Mouse (Mus musculus) intestine, postnatal 0 days (tissue): ENCODE data around the gene Msh4. TPM values are rescaled to one million over a fixed set of nuclear protein-coding genes. Genes with fewer than 3 reads are reported as not detected.
"Not testable (repeated sequence)": the region's sequence is repeated elsewhere in the genome, so short reads cannot be mapped to it uniquely, and the experiment has no call there.

Source experiments
- ATAC-seq: fragments of 200-750 bp; cut with Nextera tagmentation; 2 replicates; pipeline ENCODE4 v1.8.0; 2017; ENCODE audit warnings: mild to moderate bottlenecking, moderate TSS enrichment, moderate library complexity
- H3K27ac ChIP-seq: fragments of 300-500 bp; sonication (generic); 2 replicates; pipeline ENCODE4 v1.5.1; 2014; ENCODE audit warnings: mild to moderate bottlenecking, low read depth, low read length, moderate library complexity
- H3K27me3 ChIP-seq: fragments of 300-500 bp; sonication (generic); replicated peaks from 2 replicates; pipeline ENCODE4 v1.6.1; 2014; ENCODE audit warnings: low read length, mixed read lengths; ENCODE audit not compliant: control insufficient read depth, insufficient read depth
- H3K36me3 ChIP-seq: fragments of 300-500 bp; sonication (generic); 2 replicates; pipeline ENCODE4 v1.6.1; 2014; ENCODE audit warnings: mild to moderate bottlenecking, moderate library complexity; ENCODE audit not compliant: control insufficient read depth, insufficient read depth
- H3K4me1 ChIP-seq: fragments of 300-500 bp; sonication (generic); replicated peaks from 2 replicates; pipeline ENCODE4 v1.6.1; 2014; ENCODE audit warnings: antibody characterized with exemption, low read length, mixed read lengths; ENCODE audit not compliant: control insufficient read depth, insufficient read depth
- H3K4me2 ChIP-seq: fragments of 300-500 bp; sonication (generic); replicated peaks from 2 replicates; pipeline ENCODE4 v1.6.1; 2014; ENCODE audit warnings: low read depth, mild to moderate bottlenecking, moderate library complexity
- H3K4me3 ChIP-seq: fragments of 300-500 bp; sonication (generic); 2 replicates; pipeline ENCODE4 v1.5.1; 2014; ENCODE audit warnings: low read depth, low read length
- H3K9ac ChIP-seq: fragments of 300-500 bp; sonication (generic); 2 replicates; pipeline ENCODE4 v1.6.1; 2014; ENCODE audit warnings: mild to moderate bottlenecking, low read depth, low read length
- H3K9me3 ChIP-seq: fragments of 300-500 bp; sonication (generic); 2 replicates; pipeline ENCODE4 v1.6.1; 2016; ENCODE audit warnings: mixed run types; ENCODE audit not compliant: control insufficient read depth
- CTCF ChIP-seq: sonication (generic); IDR thresholded peaks from 2 replicates; pipeline ENCODE4 v1.5.1; 2016; ENCODE audit warnings: low read depth, mild to moderate bottlenecking, control low read depth, antibody characterized with exemption, moderate library complexity
- WGBS: fragments of 180-500 bp; shearing (Covaris S2); extraction: QIAGEN DNeasy Blood & Tissue Kit; methylation state at CpG from one replicate; pipeline ENCODE4 v1.1.7; 2014; 5-methylcytosine and 5-hydroxymethylcytosine counted together
- polyA plus RNA-seq: library from polyadenylated mRNA; unstranded; fragments of >200 nt; fragmentation: Nextera tagmentation; extraction: Ambion mirVana; gene quantifications from 2 replicates; pipeline ENCODE4 v1.2.1, GENCODE M21; 2015

Gene Msh4
- polyA plus RNA-seq, 1 experiment from 2014 or later: 0.04 TPM

DNA sequence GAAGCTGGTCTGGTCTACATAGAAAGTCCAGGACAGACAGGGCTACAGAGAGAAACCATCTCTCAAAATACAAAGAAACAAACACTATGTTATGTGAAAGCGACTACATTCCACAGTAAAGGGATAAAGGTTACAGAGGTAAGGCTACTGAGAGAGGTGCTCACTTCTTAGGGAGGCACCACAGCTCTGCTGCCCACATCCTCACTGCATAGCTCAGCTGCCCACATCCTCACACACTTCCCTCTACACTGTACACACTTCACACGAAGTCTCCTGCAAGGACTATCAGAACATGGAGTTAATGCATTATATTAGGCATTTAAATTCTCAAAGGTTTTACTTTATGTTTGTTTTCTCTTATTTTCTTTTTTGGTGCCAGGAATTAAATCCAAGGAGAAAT is 42.1 kb downstream of the Msh4 start:
- no peak overlapping the region for H3K4me2 ChIP-seq
- H3K4me3 ChIP-seq: no peak overlapping the region
- ATAC-seq: no peak
- no peaks in the 10 kb centered on the region for H3K27me3 ChIP-seq
- no peak overlapping the region for H3K27ac ChIP-seq
- no peaks in the 10 kb centered on the region for H3K4me1 ChIP-seq
- no peaks in the 10 kb centered on the region for H3K36me3 ChIP-seq
- 77% methylated on average over 2 of the region's 2 CpGs for WGBS
- H3K9me3 ChIP-seq: no peaks in the 10 kb centered on the region
- TF ChIP-seq CTCF: no peak
- H3K9ac ChIP-seq: no peak overlapping the region

DNA sequence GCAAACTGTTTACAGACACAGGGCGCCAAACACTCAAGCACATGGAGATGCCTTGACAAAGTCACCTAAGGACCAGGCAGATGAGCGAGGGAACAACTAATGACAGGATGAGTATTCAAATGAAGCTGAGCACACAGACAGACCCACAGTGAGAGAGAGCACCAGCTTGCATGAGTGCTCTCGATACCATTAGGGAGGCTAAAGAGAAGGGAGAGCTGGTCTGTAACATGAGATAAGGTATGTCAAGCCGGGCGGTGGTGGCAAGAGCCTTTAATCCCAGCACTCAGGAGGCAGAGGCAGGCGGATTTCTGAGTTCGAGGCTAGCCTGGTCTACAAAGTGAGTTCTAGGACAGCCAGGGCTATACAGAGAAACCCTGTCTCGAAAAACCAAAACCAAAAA is 45.5 kb downstream of the Msh4 start:
- not testable (repeated sequence) for H3K4me1 ChIP-seq, H3K9ac ChIP-seq, H3K36me3 ChIP-seq, H3K4me3 ChIP-seq, H3K4me2 ChIP-seq, H3K27me3 ChIP-seq, H3K27ac ChIP-seq, H3K9me3 ChIP-seq, ATAC-seq
- WGBS: 89% methylated on average over 8 of the region's 8 CpGs

GRCm38 (mm10) chr3:153858350-153859001 is 47.5 kb downstream of the Msh4 start:
- Histone ChIP-seq H3K9ac (no peak overlapping the region), H3K36me3 (no peaks in the 10 kb centered on the region), H3K27ac (no peak overlapping the region), H3K4me1 (no peaks in the 10 kb centered on the region), H3K4me3 (no peak overlapping the region), H3K27me3 (no peaks in the 10 kb centered on the region), H3K9me3 (no peaks in the 10 kb centered on the region), H3K4me2 (no peak overlapping the region)
- no peak for ATAC-seq
- WGBS: 81% methylated on average over 10 of the region's 10 CpGs
- TF ChIP-seq CTCF: no peak

- ATAC-seq: no peak
- no peak for TF ChIP-seq CTCF
- no peaks in the 10 kb centered on the region for H3K9me3 ChIP-seq
These were observed 53.7 kb downstream of the Msh4 start for GRCm38 (mm10) chr3:153852266-153852665.

GRCm38 (mm10) chr3:153850759-153851158 is 55.2 kb downstream of the Msh4 start:
- Histone ChIP-seq H3K9me3 (no peaks in the 10 kb centered on the region), H3K27ac (no peak overlapping the region), H3K4me2 (no peak overlapping the region), H3K27me3 (no peaks in the 10 kb centered on the region), H3K4me1 (no peaks in the 10 kb centered on the region), H3K4me3 (no peak overlapping the region), H3K36me3 (no peaks in the 10 kb centered on the region), H3K9ac (no peak overlapping the region)
- ATAC-seq: no peak
- TF ChIP-seq CTCF: no peak
- WGBS: 93% methylated on average over 7 of the region's 7 CpGs

More at GRCm38 (mm10) chr3:153852266-153852665, 53.7 kb downstream of the Msh4 start:
- no peak overlapping the region for H3K9ac ChIP-seq
- H3K36me3 ChIP-seq: no peaks in the 10 kb centered on the region
- H3K4me2 ChIP-seq: no peak overlapping the region
- WGBS: 51% methylated on average over 8 of the region's 8 CpGs
- no peak overlapping the region for H3K27ac ChIP-seq
- no peaks in the 10 kb centered on the region for H3K4me1 ChIP-seq
- no peak overlapping the region for H3K4me3 ChIP-seq
- no peaks in the 10 kb centered on the region for H3K27me3 ChIP-seq

- Histone ChIP-seq H3K4me2 (no peak overlapping the region), H3K27me3 (no peaks in the 10 kb centered on the region), H3K4me1 (no peaks in the 10 kb centered on the region), H3K9ac (no peak overlapping the region), H3K27ac (no peak overlapping the region), H3K4me3 (no peak overlapping the region), H3K36me3 (no peaks in the 10 kb centered on the region), H3K9me3 (no peaks in the 10 kb centered on the region)
- TF ChIP-seq CTCF: no peak
- WGBS: 10% methylated on average over 5 of the region's 5 CpGs
- ATAC-seq: 0 out of 2 replicates have a peak, but pooled peaks have one; percentile 43
These were observed 56.4 kb downstream of the Msh4 start for GRCm38 (mm10) chr3:153849368-153850015.
